Mouse (Mus musculus): ENCODE data around the gene B4galnt4.
"Not testable (repeated sequence)": the region's sequence is repeated elsewhere in the genome, so short reads cannot be mapped to it uniquely, and the experiment has no call there.

Gene B4galnt4

DNA sequence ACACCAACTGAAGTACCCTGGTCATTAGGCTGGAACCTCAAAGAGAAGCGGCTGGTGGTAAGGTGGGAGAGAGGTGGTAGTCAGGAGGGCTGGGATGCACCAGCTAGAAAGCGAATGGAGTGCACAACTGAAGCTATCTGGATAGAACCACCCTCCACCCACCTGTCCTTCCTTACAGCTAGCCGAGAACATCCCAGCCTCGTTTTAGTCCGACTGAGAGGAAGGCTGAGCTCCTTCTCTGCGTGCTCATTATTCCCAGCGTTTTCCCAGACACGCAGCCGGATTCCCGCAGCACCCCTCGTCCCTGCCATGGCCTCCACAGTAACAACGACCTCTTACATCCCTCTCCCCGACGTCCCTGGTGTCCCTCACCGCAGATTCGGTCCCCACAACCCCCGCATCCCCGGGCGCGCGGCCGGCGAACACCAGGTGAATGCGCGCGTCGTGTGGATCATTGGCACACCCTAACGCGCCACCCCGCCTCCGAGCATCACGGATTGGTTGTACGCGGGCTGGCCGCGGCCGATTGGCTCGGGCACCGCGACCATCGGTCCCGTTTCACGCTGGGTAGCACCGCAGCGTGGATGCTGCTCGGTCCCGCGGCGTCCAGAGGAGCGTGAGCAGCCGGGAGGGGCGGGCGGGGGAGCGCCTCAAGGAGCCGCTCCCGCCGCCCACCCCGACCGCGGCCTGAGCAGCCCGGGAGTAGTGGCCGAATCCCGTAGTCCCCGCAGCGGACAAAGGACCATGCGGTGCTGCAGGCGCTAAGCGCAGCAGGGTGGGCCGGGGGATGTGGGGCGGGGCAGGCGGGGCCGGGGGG, at the start of gene B4galnt4:
Gene B4galnt4 (plus strand): TSS at position 679 of the 817 bp plus-strand sequence.
- DNase-seq: peak; percentile 56 to 80

DNA sequence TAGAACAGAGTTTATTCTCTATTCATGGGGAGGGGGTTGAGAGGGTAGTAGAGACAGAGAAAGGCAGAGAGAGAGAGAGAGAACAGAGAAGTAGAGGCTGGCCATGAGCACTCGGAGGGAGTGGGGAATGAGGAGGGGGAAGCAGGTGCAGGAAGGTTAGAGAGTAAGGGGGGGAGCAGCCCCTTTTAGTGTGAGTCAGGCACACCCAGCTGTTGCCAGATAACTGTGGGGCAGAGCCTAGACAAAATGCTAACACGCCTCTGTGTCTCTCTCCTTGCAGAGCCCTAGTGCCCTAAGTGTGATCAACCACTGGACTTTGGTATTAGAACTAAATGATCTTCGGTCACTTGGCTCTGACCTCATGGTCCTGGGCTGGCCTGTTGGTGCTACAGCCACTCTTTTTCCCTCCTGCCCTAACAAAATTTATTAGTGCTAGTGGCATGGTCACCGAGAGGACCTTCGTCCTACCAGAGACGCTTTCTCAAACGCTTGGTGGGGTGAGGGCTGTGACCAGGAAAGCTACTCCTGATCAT, 49.6 kb upstream of the B4galnt4 start:
- peak in 1 of 2 experiments; percentile 10 for DNase-seq

DNA sequence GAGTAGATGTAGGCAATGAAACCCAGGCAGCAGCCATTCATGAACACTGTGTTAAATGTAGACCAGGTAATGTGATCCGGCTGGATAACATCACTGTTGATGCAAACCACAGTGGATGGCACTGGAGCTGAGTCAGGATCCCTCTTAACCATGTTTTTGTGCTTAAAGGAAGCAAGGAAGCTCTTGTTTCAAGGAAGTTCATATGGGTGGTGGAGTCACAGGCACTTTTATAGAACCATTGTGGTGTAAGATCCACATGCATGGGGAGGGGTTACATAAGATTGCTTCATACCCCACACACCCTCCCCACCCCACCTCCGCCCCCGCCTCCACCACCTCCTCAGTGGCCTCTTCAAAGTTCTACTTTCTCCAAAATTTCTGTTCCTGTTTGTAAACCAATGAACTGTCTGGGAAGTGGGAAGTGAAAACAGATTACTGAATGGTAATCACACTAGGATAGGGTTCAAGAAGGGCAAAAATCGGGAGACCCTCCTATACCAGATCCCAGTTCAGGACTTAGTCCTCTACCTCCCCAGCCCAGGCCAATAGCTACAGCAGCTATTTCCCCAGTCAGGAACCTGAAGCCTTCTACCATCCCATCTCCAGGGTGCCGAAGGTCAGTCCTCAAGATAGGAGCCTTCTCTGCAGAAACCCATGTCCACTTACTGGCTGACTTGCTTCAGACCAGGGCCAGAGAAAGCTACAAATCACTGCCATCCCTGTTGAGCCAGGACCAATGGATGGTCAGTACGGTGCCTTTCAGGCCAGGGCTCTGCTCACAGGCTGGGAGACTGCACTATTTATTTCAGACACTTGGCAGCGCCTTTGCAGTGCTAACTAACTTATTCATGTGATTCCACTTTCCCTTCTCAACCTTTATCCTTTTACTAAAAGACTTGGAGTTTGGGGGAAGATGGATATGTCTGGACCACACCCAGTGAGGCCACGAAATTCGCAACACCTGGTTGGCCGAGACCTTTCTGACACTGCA, 43.9 kb upstream of the B4galnt4 start:
- no peak for DNase-seq

DNA sequence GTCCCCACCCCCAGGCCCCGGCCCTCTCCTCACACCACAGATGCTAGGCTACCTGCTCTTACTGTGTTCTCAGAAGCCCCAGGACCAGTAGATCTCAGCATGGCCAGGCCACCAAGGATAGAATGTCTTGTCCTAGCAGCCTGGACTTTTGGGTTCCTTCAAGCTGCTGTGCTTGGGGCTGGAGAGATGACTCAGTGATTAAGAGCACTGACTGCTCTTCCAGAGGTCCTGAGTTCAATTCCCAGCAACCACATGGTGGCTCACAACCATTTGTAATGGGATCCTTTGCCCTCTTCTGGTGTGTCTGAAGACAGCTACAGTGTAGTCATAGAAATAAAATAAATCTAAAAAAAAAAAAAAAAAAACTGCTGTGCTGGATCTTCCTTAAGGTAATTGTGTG, 43.1 kb upstream of the B4galnt4 start, which contains the start of gene Ifitm6:
Gene Ifitm6 (minus strand): TSS at position 101 of the 400 bp plus-strand sequence.
- DNase-seq: not testable (repeated sequence)

DNA sequence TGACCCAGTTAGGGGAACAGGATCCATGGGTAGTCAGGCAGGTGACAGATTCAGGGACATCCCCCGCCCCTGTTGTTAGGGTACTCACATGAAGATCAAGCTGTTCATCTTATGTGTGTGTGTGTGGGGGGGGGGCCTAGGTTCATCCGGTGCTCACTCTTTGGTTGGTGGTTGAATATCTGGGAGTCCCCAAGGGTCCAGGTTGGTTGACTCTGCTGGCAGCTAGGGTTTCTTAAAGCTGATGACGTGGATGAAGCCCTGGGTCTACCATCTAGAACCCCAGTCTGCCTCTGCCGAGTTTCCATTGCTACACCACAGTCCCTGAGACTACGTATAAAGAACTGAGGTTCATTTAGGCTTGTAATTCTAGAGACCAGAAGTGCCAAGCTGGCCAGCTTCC, 41.9 kb upstream of the B4galnt4 start:
- no peak for DNase-seq

DNA sequence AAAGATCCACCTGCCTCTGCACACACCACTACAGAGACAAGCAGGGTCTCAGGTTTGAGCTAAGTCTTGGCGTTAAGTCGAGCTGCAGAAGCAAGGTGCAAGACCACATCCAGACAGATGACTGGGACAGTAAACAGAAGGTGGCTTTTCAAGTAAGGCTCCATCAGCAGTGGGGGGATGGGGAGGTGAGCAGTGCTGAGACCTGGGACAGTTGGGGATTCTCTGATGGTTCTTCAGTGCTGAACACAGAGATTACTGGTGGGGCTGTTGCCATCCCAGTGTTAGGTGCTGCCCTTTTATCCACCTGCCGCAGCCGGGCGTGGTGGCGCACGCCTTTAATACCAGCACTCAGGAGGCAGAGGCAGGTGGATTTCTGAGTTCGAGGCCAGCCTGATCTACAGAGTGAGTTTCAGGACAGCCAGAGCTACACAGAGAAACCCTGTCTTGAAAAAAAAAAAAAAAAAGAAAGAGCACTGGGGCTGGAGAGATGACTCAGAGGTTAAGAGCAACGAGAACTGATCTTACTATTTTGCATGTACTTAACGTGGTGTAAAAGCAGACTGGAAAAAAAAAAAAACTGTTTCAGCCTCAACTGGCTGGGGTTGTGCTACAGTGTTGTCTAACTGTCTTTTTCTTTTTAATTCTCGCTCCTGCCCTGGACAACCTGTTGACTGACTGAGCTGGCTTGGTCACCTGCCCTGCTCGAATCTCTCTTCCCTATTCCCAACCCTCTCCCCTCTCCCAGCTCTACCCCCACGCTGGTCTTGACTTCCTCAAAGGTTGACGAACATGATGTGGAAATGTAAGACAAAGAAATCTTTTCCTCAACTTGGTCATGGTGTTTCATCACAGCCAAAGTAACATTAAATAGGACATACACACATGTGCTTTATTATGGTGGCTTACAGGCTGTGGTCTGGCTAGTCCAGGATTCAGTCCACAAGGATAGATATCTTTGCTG, 39.1 kb upstream of the B4galnt4 start:
- DNase-seq: no peak

DNA sequence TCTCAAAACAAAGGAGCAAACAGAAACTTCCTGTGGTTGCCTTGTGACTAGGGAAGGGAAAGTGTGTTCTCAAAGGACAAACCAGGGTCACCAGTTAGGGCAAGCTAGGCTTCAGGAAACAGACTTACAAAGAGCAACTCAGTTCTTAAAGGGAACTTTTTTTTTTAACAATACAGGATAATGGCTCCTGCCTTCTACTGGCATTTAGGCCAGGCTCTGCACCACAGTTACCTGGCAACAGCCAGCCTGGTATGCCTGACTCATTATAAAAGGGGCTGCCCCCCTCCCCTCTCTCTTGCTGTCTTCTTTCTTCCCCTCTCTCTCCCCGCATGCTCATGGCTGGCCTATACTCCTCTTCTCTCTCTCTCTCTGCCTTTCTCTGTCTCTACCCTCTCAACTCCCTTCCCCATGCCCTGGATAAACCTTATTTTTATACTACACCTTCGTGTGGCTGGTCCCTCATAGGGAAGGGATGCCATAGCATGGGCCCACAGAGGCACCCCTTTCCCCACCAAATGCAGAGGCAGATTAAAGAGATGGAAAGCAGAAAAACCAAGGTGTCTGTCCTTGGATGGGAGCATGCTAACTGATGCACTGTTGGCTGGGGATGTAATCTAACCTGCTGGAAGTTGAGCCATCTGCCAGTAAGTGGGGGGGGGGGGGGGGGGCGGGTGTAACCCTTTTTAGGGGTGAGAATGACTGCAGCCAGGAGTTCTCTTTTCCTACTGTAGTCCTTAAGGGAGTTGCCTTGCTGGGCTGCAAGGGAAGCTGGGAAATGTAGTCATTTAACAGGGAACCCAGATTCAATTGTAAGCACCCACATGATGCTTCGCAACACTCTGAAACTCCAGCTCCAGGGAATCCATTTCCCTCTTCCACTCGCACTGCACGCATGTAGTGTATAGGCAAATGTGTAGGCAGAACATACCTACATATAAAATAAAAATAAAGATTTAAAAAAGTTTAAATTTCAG, 35.8 kb upstream of the B4galnt4 start:
- peak in 1 of 2 experiments; percentile 20 for DNase-seq

DNA sequence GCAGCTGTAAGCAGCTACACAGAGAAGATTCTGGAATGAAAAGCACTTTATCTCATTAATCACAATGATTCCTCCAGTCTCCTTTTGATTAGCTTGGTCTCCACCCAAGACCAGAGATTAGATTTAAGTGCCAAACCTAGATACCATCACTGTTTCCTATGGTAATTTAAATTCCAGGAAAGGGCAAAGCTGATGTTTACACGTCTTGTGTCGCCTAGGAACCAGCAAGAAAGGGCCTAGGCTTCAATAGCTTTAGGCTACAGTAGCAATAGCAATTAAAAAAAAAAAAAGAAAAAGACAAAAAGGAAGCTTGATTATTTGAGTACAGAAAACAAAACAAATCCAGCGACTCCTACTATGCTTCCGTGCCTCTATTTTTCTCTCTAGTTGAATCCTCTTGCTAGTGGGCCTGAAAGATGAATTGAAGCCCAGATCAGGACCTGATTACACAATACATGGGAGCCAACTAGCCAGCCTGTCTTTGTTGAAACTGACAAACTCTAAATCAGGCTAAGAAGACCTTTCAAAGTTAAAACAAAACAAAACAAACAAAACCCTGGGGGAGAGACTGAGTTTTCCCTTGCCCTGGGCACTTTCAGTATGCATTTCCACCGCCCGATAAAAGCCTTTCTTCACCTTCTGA, 34.7 kb upstream of the B4galnt4 start:
- no peak for DNase-seq

DNA sequence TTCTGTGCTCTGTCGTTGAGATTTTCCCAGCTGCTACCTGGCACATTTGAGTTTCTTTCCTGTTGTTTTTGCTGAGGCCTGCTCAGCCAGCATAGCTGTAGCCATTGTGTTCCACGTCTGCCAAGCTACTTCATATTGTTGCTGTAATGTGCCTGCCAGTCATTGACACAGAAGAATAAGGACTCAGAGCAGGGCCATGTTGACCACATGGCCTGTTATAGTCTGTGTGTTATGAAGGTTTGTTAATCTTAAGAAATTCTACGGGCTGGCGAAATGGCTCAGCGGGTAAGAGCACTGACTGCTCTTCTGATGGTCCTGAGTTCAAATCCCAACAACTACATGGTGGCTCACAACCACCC, 34.2 kb upstream of the B4galnt4 start:
- DNase-seq: no peak

DNA sequence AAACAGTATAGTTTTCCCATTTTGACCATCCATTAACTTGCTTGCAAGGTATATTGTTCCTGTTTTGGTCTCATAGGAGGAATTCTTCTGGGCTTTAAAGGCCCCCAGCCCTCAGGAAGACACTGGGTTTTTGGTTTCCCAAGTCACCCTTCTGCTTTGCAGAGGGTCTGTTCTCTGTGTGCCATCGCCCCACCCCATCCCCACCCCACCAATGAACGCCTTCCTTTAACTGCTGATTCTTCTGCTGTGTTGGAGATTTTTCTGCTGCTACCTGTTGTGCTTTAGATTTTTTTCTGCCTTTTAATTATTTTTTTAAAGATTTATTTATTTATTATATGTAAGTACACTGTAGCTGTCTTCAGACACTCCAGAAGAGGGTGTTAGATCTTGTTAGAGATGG, 32.1 kb upstream of the B4galnt4 start, which contains the start of gene Gm17387:
Gene Gm17387 (plus strand): TSS at position 301 of the 400 bp plus-strand sequence.
- no peak for DNase-seq

DNA sequence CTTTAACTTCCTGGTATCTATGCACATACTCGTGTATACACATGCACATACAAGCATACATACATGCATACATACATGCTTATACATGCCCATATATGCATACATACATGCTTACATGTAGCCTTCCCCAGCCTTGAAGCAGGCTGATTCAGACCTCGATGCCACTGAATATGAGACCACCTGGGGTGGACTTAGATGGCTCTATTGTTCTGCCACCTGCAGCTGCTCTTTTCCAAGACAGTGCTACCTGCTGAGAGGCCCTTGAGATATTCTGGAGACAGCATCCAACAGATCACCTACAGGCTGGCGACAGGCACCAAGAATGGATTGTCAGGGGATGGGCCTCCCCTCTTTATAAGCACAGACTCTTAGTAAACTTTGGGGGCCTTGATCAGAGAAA, 30.5 kb upstream of the B4galnt4 start:
- DNase-seq: no peak

DNA sequence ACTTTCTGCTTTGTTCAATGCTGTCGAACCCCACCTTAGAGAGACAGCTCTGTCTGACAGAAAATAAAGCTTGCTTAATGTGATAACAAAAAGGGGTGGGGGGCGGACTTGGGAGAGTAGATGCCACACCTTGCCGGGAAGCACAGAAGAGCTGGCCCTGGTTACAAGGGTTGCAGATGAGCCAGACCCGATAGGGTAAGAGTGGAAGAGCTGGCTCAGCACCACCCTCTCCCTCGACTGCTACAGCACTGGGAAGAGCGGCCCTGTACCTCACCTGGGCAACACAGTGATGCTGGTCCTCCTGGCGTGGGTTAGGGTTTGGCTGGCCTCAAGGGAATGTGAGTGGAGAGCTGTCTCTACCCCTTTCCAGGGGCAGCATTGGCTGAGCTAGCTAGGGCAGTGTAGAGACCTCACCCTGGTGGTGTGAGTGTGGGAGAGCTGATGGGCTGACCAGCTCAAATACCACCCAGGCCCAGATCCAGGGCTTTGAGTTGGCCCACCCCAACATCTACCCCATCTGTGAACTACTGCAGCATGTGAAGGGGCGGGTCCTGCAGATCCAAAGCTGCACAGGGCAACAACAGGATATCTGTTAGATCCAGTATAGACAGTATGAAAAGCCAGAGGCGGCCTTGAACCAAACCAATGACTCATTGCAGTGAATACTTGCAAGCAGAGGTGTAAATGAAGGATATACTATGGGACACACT, 28.3 kb upstream of the B4galnt4 start:
- no peak for DNase-seq

DNA sequence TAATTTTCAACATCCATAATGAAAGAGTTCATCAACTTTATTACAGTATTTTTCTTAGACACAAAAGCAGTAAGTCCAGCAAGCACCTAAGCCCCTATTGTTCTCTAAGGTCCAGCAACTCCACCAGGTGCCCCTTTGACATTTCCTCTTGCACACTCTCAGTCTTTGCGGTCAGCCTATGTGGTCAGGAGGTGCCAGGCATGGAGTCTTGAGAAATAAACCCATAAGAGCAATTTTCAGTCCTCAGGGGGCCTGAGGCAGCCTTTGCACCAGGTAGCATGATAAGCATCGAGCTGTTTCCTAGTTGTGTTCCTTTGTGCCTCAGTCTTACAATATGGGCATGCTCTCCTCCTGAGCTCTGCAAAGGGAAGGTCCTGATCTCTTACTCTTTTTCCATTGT, 24.3 kb upstream of the B4galnt4 start:
- DNase-seq: not testable (repeated sequence)

DNA sequence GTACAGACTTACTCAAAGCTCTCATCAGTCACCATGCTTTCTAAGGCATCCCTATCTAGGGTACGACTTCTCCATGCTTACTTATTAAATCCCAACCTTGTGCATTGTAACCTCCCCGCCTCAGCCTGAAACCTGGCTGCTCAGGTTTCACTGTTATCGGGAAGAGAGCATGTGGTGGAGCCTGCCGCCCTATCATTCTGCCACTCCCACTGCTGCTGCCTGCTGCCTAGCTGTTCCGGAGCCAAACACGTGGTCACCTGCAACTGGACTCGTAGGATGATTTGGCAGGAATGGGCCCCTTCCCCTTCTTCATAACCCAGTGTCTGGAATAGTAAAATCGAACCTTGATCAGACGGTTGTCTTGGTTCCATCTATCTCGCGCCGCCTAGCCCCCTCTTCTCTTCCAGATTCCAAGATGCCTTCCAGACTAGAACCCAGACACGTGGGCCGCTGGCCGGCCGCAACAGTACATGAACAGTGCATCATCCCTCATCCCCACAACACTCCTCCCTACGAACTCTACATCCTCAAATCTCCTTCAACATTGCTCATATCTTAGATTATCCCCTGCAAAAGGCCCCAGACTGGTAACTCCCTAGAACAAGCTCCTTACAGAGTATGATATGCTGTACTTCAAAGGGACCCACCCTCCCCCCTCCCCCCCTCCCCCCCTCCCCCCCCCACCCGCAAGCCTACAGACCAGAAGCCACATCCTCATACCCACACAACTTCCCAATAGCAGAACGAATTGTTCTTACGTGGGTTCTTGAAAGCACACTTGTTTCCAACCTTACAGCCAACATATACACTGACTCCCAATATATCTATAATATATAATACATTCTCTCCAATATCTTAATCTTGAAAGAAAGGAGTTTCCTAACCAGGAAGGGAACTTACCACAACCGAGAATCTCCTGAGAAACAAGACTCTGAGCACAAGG, 22.5 kb upstream of the B4galnt4 start:
- DNase-seq: no peak

DNA sequence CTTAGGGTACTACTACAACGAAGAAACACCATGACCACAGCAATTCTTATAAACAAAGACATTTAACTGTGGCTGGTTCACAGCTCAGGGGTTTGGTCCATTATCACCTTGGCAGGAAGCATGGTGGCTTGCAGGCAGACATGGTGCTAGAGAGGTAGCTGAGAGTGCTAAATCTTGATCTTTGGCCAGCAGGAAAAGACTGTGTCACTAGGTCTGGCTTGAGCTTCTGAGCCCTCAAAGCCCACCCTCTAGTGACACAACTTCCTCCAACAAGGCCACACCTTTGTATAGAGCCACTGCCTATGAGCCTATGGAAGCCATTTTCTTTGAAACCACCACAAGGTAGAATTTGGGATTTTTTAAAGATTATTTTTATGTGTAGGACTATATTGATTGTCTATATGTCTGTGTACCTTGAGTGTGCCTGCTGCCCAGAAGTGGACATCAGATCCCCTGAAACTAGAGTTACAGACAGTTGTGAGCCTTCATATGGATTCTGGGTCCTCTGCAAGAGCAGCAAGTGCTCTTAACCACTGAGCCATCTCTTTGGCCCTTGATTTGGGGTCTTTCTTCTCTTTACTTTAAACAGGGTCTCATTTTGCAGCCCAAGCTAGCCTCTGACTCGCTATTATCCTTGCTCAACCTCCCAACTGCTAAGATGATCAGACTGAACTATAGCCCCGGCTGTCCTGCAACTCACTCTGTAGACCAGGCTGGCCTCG, 21.4 kb upstream of the B4galnt4 start:
- no peak for DNase-seq

DNA sequence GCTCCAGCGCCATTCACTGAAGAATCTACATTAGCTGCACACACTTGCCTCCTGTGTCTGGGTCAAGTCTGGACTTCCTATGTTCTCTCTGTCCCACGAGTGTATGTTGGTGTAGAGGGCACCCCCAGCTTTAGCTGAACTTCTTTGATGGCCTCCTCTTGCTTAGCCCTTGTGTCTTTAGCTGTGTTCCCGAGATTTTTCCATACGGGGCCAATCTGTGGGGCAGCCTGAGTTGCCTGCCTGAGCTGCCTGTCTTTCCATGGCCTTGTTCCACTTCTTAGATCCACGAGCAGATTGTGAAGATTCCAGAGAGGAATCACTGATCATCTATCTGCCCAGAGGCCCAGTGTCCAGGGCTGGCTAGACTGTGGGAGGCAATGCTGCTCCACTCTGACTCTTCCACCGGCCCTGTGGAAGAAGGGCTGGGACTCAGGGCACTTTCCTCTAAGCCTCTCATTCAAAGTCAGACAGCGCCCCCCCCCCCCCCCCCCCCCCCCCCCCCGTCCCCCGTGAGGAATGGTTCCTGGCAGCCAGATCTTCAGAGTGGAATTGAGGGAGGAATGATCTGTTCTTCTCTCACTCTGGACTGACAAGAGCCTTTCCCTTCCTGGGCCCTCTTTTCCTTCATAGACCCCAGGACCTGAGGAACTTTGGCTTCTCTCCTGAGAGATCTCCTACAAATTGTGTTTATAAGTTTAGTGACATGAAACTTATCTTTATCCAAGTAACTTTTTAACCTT, 19.9 kb upstream of the B4galnt4 start:
- DNase-seq: no peak

DNA sequence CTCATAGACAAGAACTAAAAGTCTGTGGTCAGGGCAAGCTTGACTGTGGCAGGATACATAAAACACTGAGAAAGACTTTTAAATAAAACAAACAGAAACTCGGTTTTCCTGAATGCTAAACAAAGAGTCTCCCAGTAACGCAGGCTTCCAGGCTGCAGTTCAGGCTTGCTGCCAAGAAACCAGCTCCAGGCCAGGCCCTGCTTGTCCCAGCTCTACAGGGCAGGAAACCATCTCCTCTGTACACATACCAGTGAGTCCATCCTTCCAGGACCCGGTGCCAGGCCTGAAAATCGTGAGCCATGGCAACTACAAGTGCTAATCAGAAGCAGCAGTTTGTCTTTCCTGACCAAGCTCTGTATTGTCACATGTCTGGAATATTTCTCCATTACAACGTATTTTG, 19.2 kb upstream of the B4galnt4 start:
- DNase-seq: peak; percentile 82 to 84

Measured in kidney, postnatal 36 days (tissue).